Mouse (Mus musculus) ES-E14 (cell line): ENCODE results near the gene Rab36.

Experiments
- CHD2 ChIP-seq: IDR thresholded peaks from 2 replicates; pipeline ENCODE4 v1.6.1; 2014; ENCODE audit warnings: mild to moderate bottlenecking, low read depth, low read length, inconsistent platforms
- HCFC1 ChIP-seq: IDR thresholded peaks from 2 replicates; pipeline ENCODE4 v1.6.1; 2012; ENCODE audit warnings: low read length, inconsistent platforms, borderline replicate concordance; ENCODE audit not compliant: insufficient read depth
- MAFK ChIP-seq: IDR thresholded peaks from 2 replicates; pipeline ENCODE4 v1.6.1; 2014; ENCODE audit warnings: mild to moderate bottlenecking, low read depth, low read length, inconsistent platforms; ENCODE audit not compliant: insufficient read depth
- ZC3H11A ChIP-seq: IDR thresholded peaks from 2 replicates; pipeline ENCODE4 v1.6.1; 2012; ENCODE audit warnings: low read depth, mild to moderate bottlenecking, inconsistent platforms, low read length, borderline replicate concordance
- ZNF384 ChIP-seq: IDR thresholded peaks from 2 replicates; pipeline ENCODE4 v1.6.1; 2012; ENCODE audit warnings: low read depth, low read length, inconsistent platforms

DNA sequence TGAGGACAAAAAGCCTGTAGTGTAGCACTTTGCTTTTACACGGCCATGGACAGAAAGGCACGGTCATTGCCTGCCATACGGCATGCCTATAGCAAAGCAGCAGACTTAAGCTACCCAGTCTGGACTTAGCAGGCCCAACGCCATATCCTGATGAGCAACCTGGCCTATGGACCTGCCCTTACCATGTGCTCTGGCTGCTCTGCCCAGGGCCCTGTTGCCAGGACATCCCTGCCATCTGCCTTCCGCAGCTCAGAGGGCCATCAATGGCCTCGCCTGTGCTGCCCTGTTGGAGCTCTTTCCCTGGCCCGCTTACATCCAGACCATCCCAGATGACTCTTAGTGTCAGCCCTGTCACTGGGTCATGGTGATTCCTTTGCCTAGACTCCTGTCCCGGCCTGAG is 35.5 kb upstream of the Rab36 start:
- TF ChIP-seq MAFK (no peak), ZNF384 (no peak), HCFC1 (no peak), CHD2 (no peak), ZC3H11A (no peak)
